Mouse (Mus musculus): ENCODE measurements at regions not wholly inside any gene's neighbourhood (a gene's known extent, or its start where the extent isn't known, plus 50 kb on each side); places are given as distances from the start of the nearest gene placed in this dataset.

DNA sequence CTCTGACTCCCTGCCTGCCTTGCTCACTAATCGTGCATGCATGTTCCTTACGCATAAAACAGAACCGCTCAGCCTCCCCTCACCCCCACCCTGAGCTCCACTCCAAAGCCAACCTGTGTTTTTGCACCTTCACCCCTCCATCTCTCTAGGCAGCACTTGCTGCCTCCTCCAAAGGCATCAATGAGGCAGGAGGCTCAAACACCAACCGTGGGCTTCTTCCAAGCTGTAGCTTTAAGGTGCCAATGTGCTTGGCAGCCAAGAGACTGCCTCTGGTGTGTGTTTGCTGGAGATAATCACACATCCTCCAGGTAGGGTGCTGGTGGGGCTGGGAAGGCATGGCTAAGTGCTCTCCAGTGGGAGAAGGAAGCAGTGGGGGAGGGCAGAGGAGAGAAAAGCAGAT, 193.3 kb downstream of the Rplp1 start:
- WGBS = 54% methylated on average over 4 of the region's 4 CpGs
- Histone ChIP-seq H3K9me3 (ENCODE audit: control insufficient read depth, low read length) (no peaks in the 10 kb centered on the region), H3K27ac (ENCODE audit: low read depth) (no peak overlapping the region), H3K36me3 (ENCODE audit: control insufficient read depth, insufficient read depth, low read length) (no peaks in the 10 kb centered on the region), H3K4me3 (ENCODE audit: low read depth, low read length) (no peak overlapping the region), H3K4me1 (replicated peaks; ENCODE audit: control insufficient read depth, insufficient read depth, low read length) (peaks cover 17% of the 10 kb centered on the region; the same call in 1 of the 2 replicates), H3K27me3 (replicated peaks; ENCODE audit: control insufficient read depth, insufficient read depth, low read length) (no peaks in the 10 kb centered on the region), H3K9ac (ENCODE audit: low read length) (no peak overlapping the region), H3K4me2 (ENCODE audit: low read length) (no peak overlapping the region)
- DNase-seq (ENCODE audit: low spot score) = no peak
- ATAC-seq (replicated peaks; ENCODE audit: low FRiP score, low TSS enrichment, low read depth) = no peak

DNA sequence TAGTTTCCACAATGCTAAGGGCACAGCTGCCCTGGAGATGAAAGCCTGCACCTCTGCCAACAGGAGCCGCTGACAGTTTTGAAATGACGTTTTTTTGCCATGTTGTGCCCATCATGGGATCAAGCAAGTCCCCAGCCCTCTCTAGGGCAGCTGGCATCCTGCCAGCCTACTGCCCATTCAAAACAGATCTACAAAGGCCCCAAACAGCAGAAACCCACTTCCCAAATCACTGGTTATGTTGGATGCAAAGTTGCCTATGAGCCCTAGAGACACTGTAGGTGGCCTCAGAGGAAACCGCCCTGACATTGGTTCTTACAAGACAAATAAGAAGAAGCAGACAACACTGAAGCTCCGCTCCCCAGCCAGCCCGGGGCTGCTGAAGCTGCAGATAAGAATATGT, 194.1 kb downstream of the Rplp1 start:
- Histone ChIP-seq H3K27ac (ENCODE audit: low read depth) (no peak overlapping the region), H3K9me3 (ENCODE audit: control insufficient read depth, low read length) (no peaks in the 10 kb centered on the region), H3K36me3 (ENCODE audit: control insufficient read depth, insufficient read depth, low read length) (no peaks in the 10 kb centered on the region), H3K4me1 (replicated peaks; ENCODE audit: control insufficient read depth, insufficient read depth, low read length) (peaks cover 17% of the 10 kb centered on the region; the same call in 1 of the 2 replicates), H3K27me3 (replicated peaks; ENCODE audit: control insufficient read depth, insufficient read depth, low read length) (no peaks in the 10 kb centered on the region), H3K4me2 (ENCODE audit: low read length) (no peak overlapping the region), H3K9ac (ENCODE audit: low read length) (no peak overlapping the region), H3K4me3 (ENCODE audit: low read depth, low read length) (no peak overlapping the region)
- no peak for ATAC-seq (replicated peaks; ENCODE audit: low FRiP score, low TSS enrichment, low read depth)
- DNase-seq (ENCODE audit: low spot score) = no peak
- 52% methylated on average over 5 of the region's 5 CpGs for WGBS

DNA sequence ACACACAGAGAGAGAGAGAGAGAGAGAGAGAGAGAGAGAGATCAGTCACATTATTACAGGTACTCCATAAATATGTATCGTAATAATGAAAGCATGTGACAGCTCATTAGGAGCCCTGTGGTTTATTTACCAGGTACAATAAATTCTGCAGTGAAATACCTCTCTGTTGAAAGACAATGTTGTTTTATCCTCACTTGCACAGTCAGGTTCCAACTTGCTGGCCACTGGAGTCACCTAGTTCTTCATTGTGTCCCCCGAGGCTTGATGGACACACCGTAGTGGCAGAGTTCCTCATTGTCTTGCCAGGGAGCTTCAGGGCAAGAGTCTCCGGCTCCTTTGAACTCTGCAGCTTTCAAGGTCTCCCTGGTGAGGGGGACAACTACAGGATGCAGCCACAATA, 197.6 kb downstream of the Rplp1 start:
- Histone ChIP-seq H3K4me1 (replicated peaks; ENCODE audit: control insufficient read depth, insufficient read depth, low read length) (peaks cover 22% of the 10 kb centered on the region), H3K4me2 (ENCODE audit: low read length) (no peak overlapping the region), H3K27ac (ENCODE audit: low read depth) (no peak overlapping the region), H3K36me3 (ENCODE audit: control insufficient read depth, insufficient read depth, low read length) (no peaks in the 10 kb centered on the region), H3K9me3 (ENCODE audit: control insufficient read depth, low read length) (no peaks in the 10 kb centered on the region), H3K9ac (ENCODE audit: low read length) (no peak overlapping the region), H3K4me3 (ENCODE audit: low read depth, low read length) (no peak overlapping the region), H3K27me3 (replicated peaks; ENCODE audit: control insufficient read depth, insufficient read depth, low read length) (no peaks in the 10 kb centered on the region)
- ATAC-seq (replicated peaks; ENCODE audit: low FRiP score, low TSS enrichment, low read depth) (no peak), DNase-seq (ENCODE audit: low spot score) (no peak)
- 76% methylated on average over 4 of the region's 4 CpGs for WGBS

DNA sequence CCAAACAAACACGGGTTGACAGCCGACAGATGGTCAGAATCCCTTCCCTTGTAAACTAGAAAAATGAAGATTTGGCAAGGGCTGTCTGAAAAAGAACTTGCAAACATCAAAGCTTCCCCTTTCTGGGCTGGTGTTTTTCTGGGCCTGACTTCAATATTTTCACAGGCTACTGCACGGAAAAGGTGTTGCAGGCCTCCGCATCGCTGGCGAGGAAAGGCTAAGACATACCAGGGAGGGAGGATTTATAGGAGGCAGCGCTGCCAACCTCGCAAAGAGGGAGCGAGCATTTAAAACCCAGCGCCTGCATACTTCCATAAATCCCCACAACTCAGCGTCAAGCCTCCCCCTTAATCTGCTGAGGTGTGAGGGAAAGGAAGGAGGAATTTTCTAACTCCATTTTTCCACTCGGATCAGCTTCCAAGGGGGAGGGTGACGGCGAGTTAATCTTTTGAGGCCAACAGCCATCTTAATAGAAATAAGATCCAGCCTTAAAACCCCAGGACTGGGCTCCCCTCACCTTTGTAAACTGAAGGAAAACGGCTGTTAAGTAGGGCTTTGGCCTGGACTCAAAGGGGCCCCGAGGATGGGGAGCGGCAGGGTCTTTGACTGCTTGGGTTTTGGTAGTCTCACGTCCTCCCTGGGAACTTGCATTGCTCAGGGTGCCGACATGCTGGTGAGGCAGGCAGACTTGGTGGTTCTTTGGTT, 199.9 kb downstream of the Rplp1 start:
- Histone ChIP-seq H3K27ac (ENCODE audit: low read depth) (peak overlapping the region; percentile 38; the same call in 1 of the 2 replicates), H3K9me3 (ENCODE audit: control insufficient read depth, low read length) (no peaks in the 10 kb centered on the region), H3K9ac (ENCODE audit: low read length) (no peak overlapping the region), H3K4me1 (replicated peaks; ENCODE audit: control insufficient read depth, insufficient read depth, low read length) (peaks cover 24% of the 10 kb centered on the region), H3K36me3 (ENCODE audit: control insufficient read depth, insufficient read depth, low read length) (no peaks in the 10 kb centered on the region), H3K27me3 (replicated peaks; ENCODE audit: control insufficient read depth, insufficient read depth, low read length) (no peaks in the 10 kb centered on the region), H3K4me2 (ENCODE audit: low read length) (peak overlapping the region; percentile 18; the same call in 1 of the 2 replicates), H3K4me3 (ENCODE audit: low read depth, low read length) (no peak overlapping the region)
- 28% methylated on average over 19 of the region's 19 CpGs for WGBS
- no peak for DNase-seq (ENCODE audit: low spot score)
- ATAC-seq (replicated peaks; ENCODE audit: low FRiP score, low TSS enrichment, low read depth) = no peak

DNA sequence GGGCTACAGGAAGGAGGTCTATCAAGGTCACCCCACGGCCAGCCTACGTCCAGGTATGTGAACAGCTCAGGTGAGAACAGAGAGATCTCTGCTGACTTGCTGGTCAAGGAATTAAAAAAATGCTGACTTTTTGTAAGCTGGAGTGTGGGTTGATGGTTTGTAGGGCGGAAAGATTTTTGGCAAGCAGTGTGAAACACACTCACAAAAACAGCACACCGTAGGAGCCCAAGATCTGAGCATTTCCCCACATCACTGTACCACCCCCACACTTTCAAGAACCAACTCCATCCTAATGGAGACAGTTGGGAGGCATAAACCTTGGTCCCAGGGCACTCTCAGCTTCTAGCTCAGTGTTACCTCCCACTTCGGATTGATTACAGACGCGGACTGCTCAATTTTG, 200.5 kb downstream of the Rplp1 start:
- peaks cover 24% of the 10 kb centered on the region for H3K4me1 ChIP-seq (replicated peaks; ENCODE audit: control insufficient read depth, insufficient read depth, low read length)
- no peaks in the 10 kb centered on the region for H3K36me3 ChIP-seq (ENCODE audit: control insufficient read depth, insufficient read depth, low read length)

DNA sequence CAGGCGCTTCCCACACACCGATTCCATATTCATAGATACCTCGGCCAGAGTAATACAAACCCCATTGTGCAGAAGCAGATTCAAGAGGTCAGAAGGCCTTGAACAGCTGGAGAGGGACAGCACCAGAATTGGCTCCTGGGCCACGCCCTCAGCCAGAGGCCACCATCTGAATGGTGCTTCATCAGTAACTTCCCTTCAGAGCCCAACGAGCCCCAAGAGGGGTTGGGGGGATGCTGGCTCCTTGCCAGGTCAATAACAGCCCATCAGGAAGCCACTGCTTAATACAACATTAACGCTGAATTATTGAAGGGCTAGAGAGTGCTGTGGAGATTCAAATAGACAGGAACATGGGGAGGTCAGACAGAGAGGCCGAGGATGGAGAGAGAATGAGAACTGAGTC, 203.0 kb downstream of the Rplp1 start:
- no peak overlapping the region for H3K27ac ChIP-seq (ENCODE audit: low read depth)

More for the DNA sequence above, 200.5 kb downstream of the Rplp1 start:
- 57% methylated on average over 7 of the region's 7 CpGs for WGBS
- no peak overlapping the region for H3K9ac ChIP-seq (ENCODE audit: low read length)
- H3K9me3 ChIP-seq (ENCODE audit: control insufficient read depth, low read length) = no peaks in the 10 kb centered on the region
- H3K4me2 ChIP-seq (ENCODE audit: low read length) = no peak overlapping the region
- no peak overlapping the region for H3K4me3 ChIP-seq (ENCODE audit: low read depth, low read length)
- no peaks in the 10 kb centered on the region for H3K27me3 ChIP-seq (replicated peaks; ENCODE audit: control insufficient read depth, insufficient read depth, low read length)
- H3K27ac ChIP-seq (ENCODE audit: low read depth) = no peak overlapping the region
- no peak for ATAC-seq (replicated peaks; ENCODE audit: low FRiP score, low TSS enrichment, low read depth)
- DNase-seq (ENCODE audit: low spot score) = no peak

DNA sequence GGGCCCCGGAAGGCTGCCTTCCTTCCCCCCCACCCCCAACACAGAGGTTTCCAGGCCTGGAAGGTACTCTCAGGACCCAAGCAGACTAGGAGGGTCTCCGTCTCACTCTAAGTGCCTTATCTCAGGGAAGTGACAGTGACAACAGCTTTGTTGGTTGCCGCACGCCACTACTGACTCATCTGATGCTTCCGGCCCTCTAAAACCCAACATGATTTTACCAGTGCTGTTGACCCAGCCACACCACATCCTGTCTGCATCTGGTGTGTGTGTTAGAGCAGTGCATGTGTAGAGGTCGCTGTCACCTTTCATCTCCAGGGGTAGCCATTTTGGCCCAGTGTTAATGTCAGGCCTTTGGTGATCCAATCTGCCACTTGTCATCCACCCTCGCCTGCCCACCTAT, 206.5 kb downstream of the Rplp1 start:
- DNase-seq (ENCODE audit: low spot score) (no peak), ATAC-seq (replicated peaks; ENCODE audit: low FRiP score, low TSS enrichment, low read depth) (no peak)
- Histone ChIP-seq H3K27ac (ENCODE audit: low read depth) (no peak overlapping the region), H3K36me3 (ENCODE audit: control insufficient read depth, insufficient read depth, low read length) (no peaks in the 10 kb centered on the region), H3K9ac (ENCODE audit: low read length) (no peak overlapping the region), H3K4me3 (ENCODE audit: low read depth, low read length) (no peak overlapping the region), H3K27me3 (replicated peaks; ENCODE audit: control insufficient read depth, insufficient read depth, low read length) (no peaks in the 10 kb centered on the region), H3K4me2 (ENCODE audit: low read length) (no peak overlapping the region), H3K4me1 (replicated peaks; ENCODE audit: control insufficient read depth, insufficient read depth, low read length) (peaks cover 10% of the 10 kb centered on the region), H3K9me3 (ENCODE audit: control insufficient read depth, low read length) (no peaks in the 10 kb centered on the region)
- WGBS = 79% methylated on average over 7 of the region's 7 CpGs

More for the DNA sequence above, 203.0 kb downstream of the Rplp1 start:
- ATAC-seq (replicated peaks; ENCODE audit: low FRiP score, low TSS enrichment, low read depth) = no peak
- Histone ChIP-seq H3K4me1 (replicated peaks; ENCODE audit: control insufficient read depth, insufficient read depth, low read length) (peaks cover 24% of the 10 kb centered on the region), H3K9me3 (ENCODE audit: control insufficient read depth, low read length) (no peaks in the 10 kb centered on the region), H3K9ac (ENCODE audit: low read length) (no peak overlapping the region), H3K4me3 (ENCODE audit: low read depth, low read length) (no peak overlapping the region), H3K4me2 (ENCODE audit: low read length) (no peak overlapping the region), H3K36me3 (ENCODE audit: control insufficient read depth, insufficient read depth, low read length) (no peaks in the 10 kb centered on the region), H3K27me3 (replicated peaks; ENCODE audit: control insufficient read depth, insufficient read depth, low read length) (no peaks in the 10 kb centered on the region)
- DNase-seq (ENCODE audit: low spot score) = no peak
- WGBS = 27% methylated on average over 7 of the region's 7 CpGs

DNA sequence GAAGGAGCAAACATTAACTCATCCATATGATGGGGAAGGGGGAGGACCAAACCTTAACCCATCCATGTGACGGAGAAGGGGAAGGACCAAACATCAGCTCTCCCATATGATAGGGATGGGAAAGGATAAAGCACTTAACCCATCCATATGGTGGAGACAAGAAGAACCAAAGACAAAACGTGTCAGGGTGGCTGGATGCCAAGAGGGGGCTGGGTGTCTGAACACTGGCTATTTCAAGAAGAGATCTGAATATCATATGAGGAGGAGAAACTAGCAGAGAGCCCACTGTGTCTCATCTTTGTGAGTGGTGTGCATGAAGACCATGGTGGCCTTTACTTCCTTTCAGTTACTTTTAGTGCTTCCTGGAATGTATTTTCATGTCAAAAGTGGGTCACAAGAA, 207.0 kb downstream of the Rplp1 start:
- Histone ChIP-seq H3K27ac (ENCODE audit: low read depth) (no peak overlapping the region), H3K27me3 (replicated peaks; ENCODE audit: control insufficient read depth, insufficient read depth, low read length) (no peaks in the 10 kb centered on the region), H3K9me3 (ENCODE audit: control insufficient read depth, low read length) (no peaks in the 10 kb centered on the region), H3K4me1 (replicated peaks; ENCODE audit: control insufficient read depth, insufficient read depth, low read length) (peaks cover 10% of the 10 kb centered on the region), H3K36me3 (ENCODE audit: control insufficient read depth, insufficient read depth, low read length) (no peaks in the 10 kb centered on the region), H3K4me2 (ENCODE audit: low read length) (no peak overlapping the region), H3K9ac (ENCODE audit: low read length) (no peak overlapping the region), H3K4me3 (ENCODE audit: low read depth, low read length) (no peak overlapping the region)
- DNase-seq (ENCODE audit: low spot score) (no peak), ATAC-seq (replicated peaks; ENCODE audit: low FRiP score, low TSS enrichment, low read depth) (no peak)
- 54% methylated on average over 2 of the region's 2 CpGs for WGBS

DNA sequence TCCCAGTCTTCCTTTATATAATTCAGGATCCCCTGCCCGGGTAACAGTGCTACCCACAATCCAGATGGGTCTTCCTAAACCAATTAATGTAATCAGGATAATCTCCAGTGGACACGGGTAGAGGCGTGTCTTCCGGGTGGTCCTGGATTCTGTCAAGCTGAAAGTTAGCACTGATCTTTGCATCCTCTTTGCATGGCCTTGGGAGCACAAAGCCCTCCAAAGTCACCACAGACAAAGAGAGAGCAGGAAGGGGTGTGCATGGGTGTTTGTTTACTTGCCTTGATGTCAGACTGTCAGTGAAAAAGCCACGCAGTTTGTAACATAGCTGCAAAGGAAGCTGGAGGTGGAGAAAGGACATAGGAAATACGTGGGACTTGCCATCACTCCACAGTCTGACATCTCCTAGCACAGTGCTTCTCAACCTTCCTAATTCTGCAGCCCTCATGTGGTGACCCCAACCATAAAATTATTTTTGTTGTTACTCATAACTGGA, 208.0 kb downstream of the Rplp1 start:
- Histone ChIP-seq H3K4me3 (ENCODE audit: low read depth, low read length) (no peak overlapping the region), H3K27ac (ENCODE audit: low read depth) (no peak overlapping the region), H3K4me1 (replicated peaks; ENCODE audit: control insufficient read depth, insufficient read depth, low read length) (peaks cover 4% of the 10 kb centered on the region), H3K4me2 (ENCODE audit: low read length) (no peak overlapping the region), H3K9ac (ENCODE audit: low read length) (no peak overlapping the region), H3K36me3 (ENCODE audit: control insufficient read depth, insufficient read depth, low read length) (no peaks in the 10 kb centered on the region), H3K27me3 (replicated peaks; ENCODE audit: control insufficient read depth, insufficient read depth, low read length) (no peaks in the 10 kb centered on the region), H3K9me3 (ENCODE audit: control insufficient read depth, low read length) (no peaks in the 10 kb centered on the region)
- ATAC-seq (replicated peaks; ENCODE audit: low FRiP score, low TSS enrichment, low read depth) (no peak), DNase-seq (ENCODE audit: low spot score) (no peak)
- 66% methylated on average over 6 of the region's 6 CpGs for WGBS
